Mouse (Mus musculus): ENCODE measurements around the gene Ccdc122.

Ccdc122 gene

DNA sequence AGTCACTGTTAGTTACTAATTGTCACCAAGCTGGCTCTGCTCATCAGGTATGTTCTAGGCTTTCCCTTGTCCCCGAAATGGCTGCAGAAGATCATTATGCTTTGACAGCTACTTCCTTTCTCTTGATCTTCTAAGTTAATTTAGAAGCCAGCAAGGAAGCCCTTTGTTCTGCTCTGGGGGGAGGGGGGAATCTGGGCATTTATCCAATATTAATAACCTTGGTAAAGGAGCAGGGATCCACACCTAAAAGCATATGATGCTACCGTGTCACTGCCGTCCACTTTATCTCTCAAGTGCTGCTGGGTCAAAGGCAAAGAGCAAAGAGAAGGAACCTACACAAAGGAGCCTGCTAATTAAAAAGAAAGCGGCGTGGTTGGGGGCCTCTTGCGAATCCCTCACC is 100.4 kb downstream of the Ccdc122 start:
- WGBS: 59% methylated on average over 6 of the region's 6 CpGs

DNA sequence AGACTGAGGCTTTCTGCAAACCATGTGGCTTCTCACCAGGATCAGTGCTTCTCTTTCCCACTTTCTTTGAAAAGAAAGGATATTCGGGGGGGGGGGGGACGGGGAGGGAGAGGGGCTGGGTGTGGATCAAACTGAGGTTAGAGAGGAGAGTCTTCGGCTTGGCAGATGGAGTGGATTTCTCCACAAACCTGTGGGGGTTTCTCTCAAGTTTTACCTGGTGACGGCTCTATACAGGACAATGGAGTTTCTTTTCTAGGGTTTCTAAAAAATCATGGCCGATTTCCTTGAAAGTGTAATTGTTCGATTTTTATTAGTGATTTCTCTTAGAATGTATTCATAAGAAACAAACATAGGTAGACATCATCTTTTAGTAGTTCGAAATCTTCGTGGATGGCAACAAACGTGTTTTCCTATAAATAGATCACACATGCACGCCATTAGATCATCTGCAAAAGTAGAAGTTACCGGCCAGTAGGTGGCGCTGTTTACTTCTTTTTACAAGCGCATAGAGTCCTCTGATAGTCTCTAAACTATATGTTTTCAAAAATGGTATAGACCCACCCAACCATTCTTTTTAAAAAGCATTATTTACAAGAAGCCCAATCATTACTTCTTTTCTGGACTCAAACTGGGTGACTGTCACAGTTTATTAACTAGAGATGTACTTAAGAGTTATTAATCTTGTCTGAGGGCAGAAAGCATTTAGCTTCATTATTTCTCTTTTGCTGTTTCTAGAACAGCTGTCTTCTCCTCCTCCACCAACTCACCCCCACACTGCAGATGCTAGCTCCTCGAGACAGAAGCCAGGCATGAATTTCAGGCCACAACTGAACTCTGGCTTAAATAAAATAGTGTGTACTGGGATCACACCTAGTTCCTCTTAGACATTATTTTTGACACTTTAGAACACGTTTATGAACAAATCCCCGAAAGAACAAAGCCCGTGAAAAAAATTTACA is 105.0 kb downstream of the Ccdc122 start:
- 15% methylated on average over 17 of the region's 17 CpGs for WGBS

- WGBS: 87% methylated on average over 4 of the region's 4 CpGs
Measured at GRCm38 (mm10) chr14:77145103-77145502, 108.5 kb downstream of the Ccdc122 start.

DNA sequence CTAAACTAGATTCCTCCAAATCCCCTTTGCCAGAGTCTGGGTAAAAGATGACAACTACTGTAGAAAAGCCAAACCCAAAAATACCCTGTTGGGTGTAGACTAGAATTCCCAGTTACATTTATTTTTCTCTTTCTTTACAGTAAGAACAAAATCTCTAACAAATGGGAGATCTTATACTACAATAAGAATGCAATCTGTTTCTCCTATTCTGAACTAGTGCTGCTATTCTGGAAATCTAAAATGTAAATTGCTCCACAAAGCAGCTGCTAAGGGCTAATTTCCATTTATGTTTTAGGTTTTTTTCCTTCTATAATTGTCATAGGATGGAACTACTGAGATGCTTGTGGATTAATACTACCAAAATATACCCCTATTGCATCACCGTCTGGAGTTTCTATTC is 111.1 kb downstream of the Ccdc122 start:
- WGBS: 56% methylated on average over 1 of the region's 1 CpGs

- WGBS: 86% methylated on average over 6 of the region's 6 CpGs
Measured at GRCm38 (mm10) chr14:77150556-77150955, 114.0 kb downstream of the Ccdc122 start.

- WGBS: 62% methylated on average over 7 of the region's 7 CpGs
Measured at GRCm38 (mm10) chr14:77151431-77151830, 114.9 kb downstream of the Ccdc122 start.

- under 1% methylated on average over 68 of the region's 73 CpGs for WGBS
Measured at GRCm38 (mm10) chr14:77156222-77156910, 119.8 kb downstream of the Ccdc122 start, which contains the start of gene Enox1. Enox1 (plus strand) TSS chr14:77156763.

DNA sequence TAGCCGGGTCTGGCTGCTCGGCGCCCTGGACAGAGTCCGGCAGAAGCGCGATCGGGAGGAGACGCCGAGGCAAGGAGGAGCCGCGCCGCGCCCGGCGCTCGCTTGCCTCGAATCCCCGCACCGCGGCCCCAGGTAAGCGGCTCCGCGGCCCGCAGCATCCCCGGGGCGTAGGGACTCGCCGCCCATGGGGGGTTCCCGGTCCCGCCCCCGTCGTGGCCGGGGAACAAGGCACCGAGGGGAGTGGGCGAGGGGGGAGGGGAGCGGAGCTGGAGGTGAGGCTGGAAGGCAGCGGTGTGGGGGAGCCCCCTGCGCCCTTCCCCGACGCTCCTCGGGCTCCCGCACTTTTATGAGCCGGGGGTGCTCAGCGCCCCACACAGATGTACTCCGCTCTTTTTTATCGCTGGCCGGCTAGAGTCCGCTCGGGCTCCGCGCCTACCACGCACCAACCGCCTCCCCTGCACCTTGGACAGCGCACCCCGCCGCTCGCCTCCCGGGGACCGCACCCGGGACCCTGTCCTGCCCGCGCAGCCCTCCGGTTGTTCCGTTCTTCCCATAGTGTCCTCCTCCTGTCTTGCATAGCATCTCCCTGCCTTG is 120.4 kb downstream of the Ccdc122 start:
- under 1% methylated on average over 58 of the region's 64 CpGs for WGBS

GRCm38 (mm10) chr14:77157505-77157911 is 120.9 kb downstream of the Ccdc122 start:
- WGBS: under 1% methylated on average over 31 of the region's 31 CpGs

DNA sequence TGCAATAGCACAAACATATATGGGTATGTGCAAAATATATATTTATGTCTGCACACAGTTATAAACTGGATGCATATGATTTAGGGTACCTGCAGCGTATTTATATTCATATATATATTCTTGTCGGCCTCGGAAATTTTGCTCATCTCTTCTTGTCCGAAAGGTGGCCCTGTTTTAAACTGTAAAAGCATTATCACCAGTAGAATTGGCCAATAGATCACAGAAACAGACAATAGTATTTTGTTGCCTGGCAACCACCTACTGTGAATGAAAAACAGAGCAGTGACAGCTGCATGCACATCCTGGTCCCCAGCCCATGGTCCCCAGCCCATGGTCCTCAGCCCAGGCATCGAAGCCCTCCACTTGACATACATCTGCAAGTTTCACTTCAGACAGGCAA is 122.8 kb downstream of the Ccdc122 start:
- 49% methylated on average over 5 of the region's 5 CpGs for WGBS
